Mouse (Mus musculus) olfactory bulb, adult 2 months (tissue): ENCODE measurements at regions not wholly inside any gene's neighbourhood (a gene's known extent, or its start where the extent isn't known, plus 50 kb on each side); places are given as distances from the start of the nearest gene placed in this dataset.

ENCODE experiments used
- CTCF ChIP-seq: fragments of 200-500 bp; IDR thresholded peaks from 2 replicates; pipeline ENCODE4 v1.5.1; 2012; ENCODE audit warnings: low read depth, mild to moderate bottlenecking, low read length, moderate library complexity; ENCODE audit not compliant: insufficient read depth
- POLR2A ChIP-seq: fragments of 200-500 bp; IDR thresholded peaks from 2 replicates; pipeline ENCODE4 v1.6.1; 2012; ENCODE audit warnings: mild to moderate bottlenecking, low read depth, low read length, moderate library complexity; ENCODE audit not compliant: insufficient read depth

DNA sequence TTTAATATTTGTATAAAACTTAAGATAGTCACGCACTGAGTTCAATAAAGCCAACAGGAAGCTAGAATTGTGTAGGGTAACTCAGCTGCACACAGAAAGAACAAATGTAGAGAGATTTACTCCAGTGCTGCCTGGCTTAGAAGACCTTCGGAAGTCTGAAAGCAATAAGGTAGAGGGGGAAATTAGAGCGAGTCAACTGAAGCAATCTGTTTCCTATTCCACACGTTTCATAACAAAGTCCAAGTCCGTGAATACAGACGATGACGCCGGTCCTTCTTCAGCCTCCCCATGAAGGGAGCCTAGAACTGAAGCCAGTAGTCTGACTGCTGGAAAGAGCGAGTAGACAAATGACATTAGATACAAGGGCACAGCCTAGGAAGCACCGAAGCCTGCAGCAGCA is 115.9 kb upstream of the Dlg1 start:
- no peak for TF ChIP-seq POLR2A
- TF ChIP-seq CTCF = no peak
